Mouse (Mus musculus) limb, embryonic 14.5 days (tissue): ENCODE results near the gene Hs3st4. TPM values are rescaled to one million over a fixed set of nuclear protein-coding genes. Genes with fewer than 3 reads are reported as not detected.

Experiments
- ATAC-seq: fragments of 200-750 bp; cut with Nextera tagmentation; 2 replicates; pipeline ENCODE4 v1.8.0; 2017; ENCODE audit warnings: low read depth, moderate number of reproducible peaks, moderate TSS enrichment; ENCODE audit not compliant: low FRiP score
- DNase-seq: peaks from one replicate; pipeline ENCODE4 v3.0.0-alpha.2; 2015; ENCODE audit warnings: low spot score
- H3K27ac ChIP-seq: fragments of 300-500 bp; sonication (generic); replicated peaks from 2 replicates; pipeline ENCODE4 v1.5.1; 2014; ENCODE audit warnings: low read depth, mild to moderate bottlenecking, low read length, moderate library complexity, mixed read lengths
- H3K27me3 ChIP-seq: fragments of 300-500 bp; sonication (generic); 2 replicates; pipeline ENCODE4 v1.6.1; 2014; ENCODE audit warnings: low read length, mixed read lengths; ENCODE audit not compliant: control insufficient read depth, insufficient read depth
- H3K36me3 ChIP-seq: fragments of 300-500 bp; sonication (generic); 2 replicates; pipeline ENCODE4 v1.6.1; 2014; ENCODE audit warnings: mild to moderate bottlenecking, low read length, moderate library complexity, mixed read lengths; ENCODE audit not compliant: control insufficient read depth, insufficient read depth
- H3K4me1 ChIP-seq: fragments of 300-500 bp; sonication (generic); 2 replicates; pipeline ENCODE4 v1.6.1; 2014; ENCODE audit warnings: antibody characterized with exemption, low read length, mixed read lengths; ENCODE audit not compliant: control insufficient read depth, insufficient read depth
- H3K4me2 ChIP-seq: fragments of 300-500 bp; sonication (generic); replicated peaks from 2 replicates; pipeline ENCODE4 v1.6.1; 2014; ENCODE audit warnings: low read depth, mild to moderate bottlenecking, low read length, moderate library complexity; ENCODE audit not compliant: severe bottlenecking
- H3K4me3 ChIP-seq: fragments of 300-500 bp; sonication (generic); replicated peaks from 2 replicates; pipeline ENCODE4 v1.5.1; 2014; ENCODE audit warnings: low read length
- H3K9ac ChIP-seq: fragments of 300-500 bp; sonication (generic); 2 replicates; pipeline ENCODE4 v1.6.1; 2014; ENCODE audit warnings: mild to moderate bottlenecking, low read depth, low read length, moderate library complexity; ENCODE audit not compliant: severe bottlenecking
- H3K9me3 ChIP-seq: fragments of 300-500 bp; sonication (generic); 2 replicates; pipeline ENCODE4 v1.6.1; 2016; ENCODE audit warnings: low read length; ENCODE audit not compliant: control insufficient read depth
- POLR2A ChIP-seq: fragments of 200-500 bp; IDR thresholded peaks from 2 replicates; pipeline ENCODE4 v1.8.0; 2012; ENCODE audit warnings: inconsistent platforms, mild to moderate bottlenecking, moderate library complexity, borderline replicate concordance; ENCODE audit not compliant: insufficient read depth, insufficient read length; ENCODE audit errors: extremely low read depth
- WGBS: fragments of 180-500 bp; shearing (Covaris S2); extraction: QIAGEN DNeasy Blood & Tissue Kit; methylation state at CpG from one replicate; pipeline ENCODE4 v1.1.7; 2014; 5-methylcytosine and 5-hydroxymethylcytosine counted together
- polyA plus RNA-seq, 2 experiments: library from polyadenylated mRNA; depleted of rRNA in 1 of 2; stranded (reverse) in 1 of 2; unstranded in 1 of 2; fragments of >200 nt; fragmentation: Nextera tagmentation in 1 of 2; extraction: Ambion mirVana in 1 of 2; gene quantifications; 2 replicates each; pipeline versions ENCODE4 v1.2.1 to v1.2.3; 2012 to 2014

Gene Hs3st4
- polyA plus RNA-seq, 2 experiments: 0.56 to 0.77 TPM

- no peak overlapping the region for H3K27ac ChIP-seq
- no peaks in the 10 kb centered on the region for H3K27me3 ChIP-seq
- H3K9me3 ChIP-seq: no peaks in the 10 kb centered on the region
- H3K36me3 ChIP-seq: no peaks in the 10 kb centered on the region
- ATAC-seq (no peak), DNase-seq (no peak)
- H3K4me2 ChIP-seq: no peak overlapping the region
- H3K4me1 ChIP-seq: no peaks in the 10 kb centered on the region
- H3K4me3 ChIP-seq: no peak overlapping the region
- H3K9ac ChIP-seq: no peak overlapping the region
- WGBS: 80% methylated on average over 1 of the region's 1 CpGs
- no peak for TF ChIP-seq POLR2A
Observed at GRCm38 (mm10) chr7:124216921-124217320, 234.3 kb downstream of the Hs3st4 start.

DNA sequence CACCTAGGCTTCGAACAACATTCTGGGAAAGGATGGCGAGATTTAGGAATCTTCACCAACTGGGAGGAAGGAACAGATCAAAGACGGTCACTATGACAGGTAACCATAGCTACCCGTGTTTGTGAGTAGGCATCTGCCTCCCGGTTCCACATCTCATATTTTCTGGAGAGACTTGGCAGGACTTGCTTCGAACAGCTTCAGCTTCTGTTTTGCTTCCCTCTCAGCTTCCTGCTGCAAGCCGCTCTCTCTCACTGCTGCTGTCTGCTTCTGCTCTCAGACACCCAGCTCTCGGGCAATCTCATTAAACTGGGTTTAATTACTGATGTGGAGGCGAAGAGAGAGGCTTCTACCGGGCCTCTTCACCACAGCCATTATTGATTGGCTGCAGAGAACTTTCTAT lies 237.9 kb downstream of the Hs3st4 start:
- DNase-seq (no peak), ATAC-seq (no peak)
- Histone ChIP-seq H3K9me3 (no peaks in the 10 kb centered on the region), H3K36me3 (no peaks in the 10 kb centered on the region), H3K4me1 (no peaks in the 10 kb centered on the region), H3K27me3 (no peaks in the 10 kb centered on the region), H3K27ac (no peak overlapping the region), H3K4me3 (no peak overlapping the region), H3K9ac (no peak overlapping the region), H3K4me2 (no peak overlapping the region)
- 39% methylated on average over 10 of the region's 10 CpGs for WGBS
- TF ChIP-seq POLR2A: no peak

DNA sequence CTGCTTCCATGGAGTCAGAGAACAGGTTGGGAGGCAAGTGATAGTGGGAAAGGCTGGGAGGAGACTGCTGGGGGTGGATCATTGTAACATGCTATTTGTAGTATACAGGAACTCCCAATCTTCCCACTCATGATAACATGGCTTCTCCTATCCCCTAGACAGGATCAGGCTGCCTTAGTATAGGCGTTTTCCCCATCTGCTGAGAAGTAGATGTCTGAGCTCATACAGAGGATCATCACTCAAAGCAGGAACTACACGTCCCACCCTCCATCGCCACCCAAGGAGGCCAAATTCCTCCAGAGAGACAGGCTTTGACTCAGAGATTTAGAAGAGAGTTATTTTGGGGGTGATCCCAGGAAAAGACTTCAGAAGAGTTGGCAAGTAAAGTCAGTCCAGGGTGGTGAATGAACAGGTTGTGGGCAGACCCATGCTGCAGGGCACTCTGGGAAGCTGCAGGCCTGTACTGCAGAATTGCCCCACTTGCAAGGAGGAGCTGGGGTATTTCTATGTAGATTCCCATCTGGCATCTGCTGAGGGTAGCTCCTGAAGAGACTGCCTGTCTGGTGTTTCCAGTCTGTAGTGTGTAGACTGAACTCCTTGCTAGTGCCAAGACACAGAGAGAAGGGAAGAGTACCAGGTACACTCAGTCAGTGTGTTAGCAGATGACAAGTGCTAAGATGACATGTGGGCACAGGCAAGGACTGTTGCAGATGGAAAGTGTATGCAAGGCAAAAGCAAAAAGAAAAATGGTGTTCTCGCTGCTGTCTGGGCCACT lies 255.4 kb downstream of the Hs3st4 start:
- H3K4me1 ChIP-seq: no peaks in the 10 kb centered on the region
- DNase-seq (no peak), ATAC-seq (no peak)
- H3K27me3 ChIP-seq: no peaks in the 10 kb centered on the region
- no peak overlapping the region for H3K4me3 ChIP-seq
- no peak overlapping the region for H3K4me2 ChIP-seq
- H3K27ac ChIP-seq: no peak overlapping the region
- WGBS: 81% methylated on average over 4 of the region's 4 CpGs
- no peak for TF ChIP-seq POLR2A
- no peaks in the 10 kb centered on the region for H3K36me3 ChIP-seq
- no peaks in the 10 kb centered on the region for H3K9me3 ChIP-seq
- no peak overlapping the region for H3K9ac ChIP-seq

- H3K27ac ChIP-seq: no peak overlapping the region
- 40% methylated on average over 7 of the region's 7 CpGs for WGBS
- TF ChIP-seq POLR2A: no peak
- H3K4me1 ChIP-seq: no peaks in the 10 kb centered on the region
- no peak overlapping the region for H3K4me2 ChIP-seq
- H3K9me3 ChIP-seq: no peaks in the 10 kb centered on the region
- no peak overlapping the region for H3K4me3 ChIP-seq
- H3K27me3 ChIP-seq: no peaks in the 10 kb centered on the region
- no peak overlapping the region for H3K9ac ChIP-seq
- no peak for ATAC-seq
- H3K36me3 ChIP-seq: no peaks in the 10 kb centered on the region
- no peak for DNase-seq
Observed at GRCm38 (mm10) chr7:124239903-124240647, 257.4 kb downstream of the Hs3st4 start.

DNA sequence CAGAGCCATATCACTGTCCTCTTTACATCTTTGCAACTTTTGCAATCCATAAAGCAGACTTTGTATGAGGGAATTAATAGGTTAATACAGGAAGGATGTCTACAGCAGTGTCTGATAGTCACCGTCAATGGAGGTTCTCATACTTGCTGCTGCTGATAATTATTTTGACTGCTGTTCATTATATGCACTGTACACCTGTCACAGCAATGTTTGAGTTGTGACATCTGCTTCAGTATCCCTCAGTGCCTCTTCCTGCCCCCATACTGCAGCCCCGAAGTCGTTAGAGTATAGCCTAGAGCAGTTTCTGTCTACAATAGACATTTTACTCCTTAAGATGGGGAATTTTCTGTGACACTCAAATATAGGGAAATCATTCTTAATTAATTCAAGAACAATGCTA lies 267.2 kb downstream of the Hs3st4 start:
- Histone ChIP-seq H3K27ac (no peak overlapping the region), H3K4me2 (no peak overlapping the region), H3K9me3 (no peaks in the 10 kb centered on the region), H3K9ac (no peak overlapping the region), H3K36me3 (no peaks in the 10 kb centered on the region), H3K4me3 (no peak overlapping the region), H3K4me1 (no peaks in the 10 kb centered on the region), H3K27me3 (no peaks in the 10 kb centered on the region)
- no peak for TF ChIP-seq POLR2A
- no peak for ATAC-seq
- no peak for DNase-seq
- WGBS: 68% methylated on average over 3 of the region's 3 CpGs
